Mouse (Mus musculus) ES-E14 (cell line): ENCODE results near the gene Rhog. TPM values are rescaled to one million over a fixed set of nuclear protein-coding genes. Genes with fewer than 3 reads are reported as not detected.
A peak's percentile ranks its signal among the peaks of the same experiment; 100 is the strongest.

ENCODE experiments used
- DNase-seq: peaks from one replicate; pipeline ENCODE4 v3.0.0-alpha.2; 2013; ENCODE audit warnings: low read depth, low spot score
- H3K27ac ChIP-seq: 2 replicates; pipeline ENCODE4 v1.5.1; 2012; ENCODE audit warnings: low read depth, mild to moderate bottlenecking, low read length, moderate library complexity, mixed read lengths; ENCODE audit not compliant: poor library complexity, insufficient read depth, severe bottlenecking
- H3K36me3 ChIP-seq: 2 replicates; pipeline ENCODE4 v1.6.1; 2012; ENCODE audit warnings: mild to moderate bottlenecking, low read length, moderate library complexity, mixed read lengths; ENCODE audit not compliant: control insufficient read depth, poor library complexity, insufficient read depth, severe bottlenecking
- H3K4me1 ChIP-seq, 2 experiments: fragments of 150-350 bp in 1 of 2; sonication (generic) in 1 of 2; 2 replicates each; pipeline ENCODE4 v1.6.1; 2012; ENCODE audit warnings: low read length in 2 of 2, mild to moderate bottlenecking in 1 of 2, mixed read lengths in 1 of 2; ENCODE audit not compliant: control insufficient read depth in 2 of 2, insufficient read depth in 2 of 2, poor library complexity in 1 of 2
- H3K4me3 ChIP-seq, 2 experiments: fragments of 150-350 bp in 1 of 2; sonication (generic) in 1 of 2; 2 replicates each; pipeline ENCODE4 v1.5.1; 2012; ENCODE audit warnings: low read length in 2 of 2, low read depth in 1 of 2, mild to moderate bottlenecking in 1 of 2, mixed read lengths in 1 of 2; ENCODE audit not compliant: insufficient read depth in 1 of 2, poor library complexity in 1 of 2, severe bottlenecking in 1 of 2
- H3K9ac ChIP-seq: 2 replicates; pipeline ENCODE4 v1.6.1; 2012; ENCODE audit warnings: low read depth, mild to moderate bottlenecking, low read length, mixed read lengths; ENCODE audit not compliant: poor library complexity, insufficient read depth, severe bottlenecking
- H3K9me3 ChIP-seq: fragments of 150-350 bp; sonication (generic); 2 replicates; pipeline ENCODE4 v1.6.1; 2012; ENCODE audit warnings: low read depth, mild to moderate bottlenecking, low read length; ENCODE audit not compliant: control insufficient read depth, insufficient read depth
- CHD2 ChIP-seq: IDR thresholded peaks from 2 replicates; pipeline ENCODE4 v1.6.1; 2014; ENCODE audit warnings: mild to moderate bottlenecking, low read depth, low read length, inconsistent platforms
- HCFC1 ChIP-seq: IDR thresholded peaks from 2 replicates; pipeline ENCODE4 v1.6.1; 2012; ENCODE audit warnings: low read length, inconsistent platforms, borderline replicate concordance; ENCODE audit not compliant: insufficient read depth
- MAFK ChIP-seq: IDR thresholded peaks from 2 replicates; pipeline ENCODE4 v1.6.1; 2014; ENCODE audit warnings: mild to moderate bottlenecking, low read depth, low read length, inconsistent platforms; ENCODE audit not compliant: insufficient read depth
- ZC3H11A ChIP-seq: IDR thresholded peaks from 2 replicates; pipeline ENCODE4 v1.6.1; 2012; ENCODE audit warnings: low read depth, mild to moderate bottlenecking, inconsistent platforms, low read length, borderline replicate concordance
- ZNF384 ChIP-seq: IDR thresholded peaks from 2 replicates; pipeline ENCODE4 v1.6.1; 2012; ENCODE audit warnings: low read depth, low read length, inconsistent platforms
- in situ Hi-C, 2 experiments: fragments of 600-800 bp; cut with MboI; formaldehyde crosslinking; loops; one replicate each; pipeline ENCODE4 v1.15.1; 2025; ENCODE audit warnings: low sequenced_read_pairs in 2 of 2, inconsistent platforms in 1 of 2; ENCODE audit not compliant: unreplicated experiment in 2 of 2
- total RNA-seq: library from RNA; depleted of rRNA; stranded (reverse); fragments of 300-350 nt; gene quantifications from 2 replicates; pipeline ENCODE4 v1.2.3, GENCODE M21; 2012

Rhog gene
- total RNA-seq, 1 experiment, result 4.3 TPM

DNA sequence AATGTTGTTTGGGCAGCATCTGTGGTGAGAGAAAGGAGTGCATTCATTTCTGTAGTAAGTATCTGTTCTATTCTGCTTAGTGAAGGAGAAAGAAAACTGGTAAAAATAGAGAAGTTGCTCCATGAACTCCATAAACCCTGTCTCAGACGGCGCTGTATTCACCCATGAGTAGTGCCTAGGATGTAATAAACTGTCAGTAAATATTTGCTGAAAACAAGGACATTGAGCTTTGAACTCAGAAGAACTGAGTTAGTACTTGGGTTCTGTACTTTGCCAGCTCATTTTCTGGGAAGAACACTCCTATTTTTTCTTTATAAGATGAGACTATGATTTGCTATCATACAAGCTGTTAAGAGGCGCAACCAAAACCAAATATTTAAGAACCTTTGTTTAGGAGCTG lies 36.4 kb upstream of the Rhog start:
- no peak overlapping the region for H3K4me3 ChIP-seq
- no peaks in the 10 kb centered on the region for H3K4me1 ChIP-seq
- in situ Hi-C loops, result no loop called here
- no peak overlapping the region for H3K9ac ChIP-seq
- no peak overlapping the region for H3K27ac ChIP-seq
- H3K9me3 ChIP-seq, result no peaks in the 10 kb centered on the region
- no peak for TF ChIP-seq ZC3H11A
- TF ChIP-seq ZNF384, result no peak
- no peak for TF ChIP-seq HCFC1
- no peak for DNase-seq
- H3K36me3 ChIP-seq, result no peaks in the 10 kb centered on the region

DNA sequence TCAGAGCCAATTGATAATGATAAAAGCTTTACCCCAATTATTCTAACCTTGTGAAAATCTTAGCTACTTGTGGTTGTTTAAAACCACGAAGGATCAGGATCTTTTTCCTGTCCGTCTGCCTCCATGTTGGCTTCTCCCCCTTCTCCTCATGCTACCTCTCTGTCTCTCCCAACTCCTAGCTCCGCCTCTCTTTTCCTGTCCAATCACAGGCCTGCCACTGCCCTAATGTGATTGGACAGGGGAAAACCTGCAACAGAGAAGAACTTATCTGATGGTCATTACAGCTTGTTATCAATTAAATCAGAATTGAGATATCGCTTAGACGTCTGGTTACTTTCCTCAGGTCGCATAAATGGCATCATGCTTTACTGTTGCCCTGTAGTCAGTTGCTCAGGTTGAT lies 33.6 kb upstream of the Rhog start:
- TF ChIP-seq MAFK (no peak), ZNF384 (no peak), CHD2 (no peak), HCFC1 (no peak), ZC3H11A (no peak)
- no peaks in the 10 kb centered on the region for H3K36me3 ChIP-seq
- in situ Hi-C loops, result no loop called here
- H3K4me3 ChIP-seq, result peak overlapping the region; percentile 67 to 72; a peak in 3 of 4 replicates
- no peaks in the 10 kb centered on the region for H3K9me3 ChIP-seq
- no peak overlapping the region for H3K27ac ChIP-seq
- no peaks in the 10 kb centered on the region for H3K4me1 ChIP-seq
- peak; percentile 25 for DNase-seq
- peak overlapping the region; percentile 83; the same call in 1 of the 2 replicates for H3K9ac ChIP-seq

- no peaks in the 10 kb centered on the region for H3K36me3 ChIP-seq
- H3K27ac ChIP-seq, result no peak overlapping the region
- no peak overlapping the region for H3K9ac ChIP-seq
- in situ Hi-C loops, result no loop called here
- no peaks in the 10 kb centered on the region for H3K4me1 ChIP-seq
- DNase-seq, result no peak
- H3K4me3 ChIP-seq, result no peak overlapping the region
- TF ChIP-seq CHD2 (no peak), ZNF384 (no peak), HCFC1 (no peak), ZC3H11A (no peak), MAFK (no peak)
- H3K9me3 ChIP-seq, result no peaks in the 10 kb centered on the region
Observed at GRCm38 (mm10) chr7:102282261-102282660, 26.4 kb upstream of the Rhog start.

- Histone ChIP-seq H3K9me3 (no peaks in the 10 kb centered on the region), H3K4me1 (no peaks in the 10 kb centered on the region), H3K27ac (no peak overlapping the region), H3K36me3 (no peaks in the 10 kb centered on the region), H3K4me3 (no peak overlapping the region), H3K9ac (no peak overlapping the region)
- DNase-seq, result no peak
- TF ChIP-seq ZNF384, result no peak
- TF ChIP-seq HCFC1, result no peak
- no peak for TF ChIP-seq ZC3H11A
- TF ChIP-seq CHD2, result no peak
- TF ChIP-seq MAFK, result no peak
- in situ Hi-C loops, result no loop called here
Observed at GRCm38 (mm10) chr7:102281403-102281802, 25.5 kb upstream of the Rhog start.

- H3K27ac ChIP-seq, result no peak overlapping the region
- no peak for TF ChIP-seq ZNF384
- no peak for TF ChIP-seq CHD2
- TF ChIP-seq ZC3H11A, result no peak
- no peak for TF ChIP-seq HCFC1
- no peak for TF ChIP-seq MAFK
- H3K4me1 ChIP-seq, result peaks cover 2 to 4% of the 10 kb centered on the region in 2 experiments; a peak in 2 of 4 replicates
- no peak for DNase-seq
- no peaks in the 10 kb centered on the region for H3K9me3 ChIP-seq
- H3K36me3 ChIP-seq, result no peaks in the 10 kb centered on the region
- H3K9ac ChIP-seq, result no peak overlapping the region
- no peak overlapping the region for H3K4me3 ChIP-seq
- in situ Hi-C loops, result no loop called here
Observed at GRCm38 (mm10) chr7:102272422-102272948, 16.6 kb upstream of the Rhog start.
